Mouse (Mus musculus) brain, embryonic 14.5 days (tissue): Measurements from ENCODE around the gene Mpped2.

ENCODE experiments used
- CTCF ChIP-seq: fragments of 200-500 bp; IDR thresholded peaks from 2 replicates; pipeline ENCODE4 v1.5.1; 2012; ENCODE audit warnings: inconsistent platforms, mild to moderate bottlenecking, moderate library complexity, borderline replicate concordance; ENCODE audit not compliant: insufficient read depth, insufficient read length; ENCODE audit errors: extremely low read depth
- POLR2A ChIP-seq: fragments of 200-500 bp; IDR thresholded peaks from 2 replicates; pipeline ENCODE4 v1.6.1; 2012; ENCODE audit warnings: mild to moderate bottlenecking, inconsistent platforms, borderline replicate concordance; ENCODE audit not compliant: poor library complexity, insufficient read depth, insufficient read length, severe bottlenecking; ENCODE audit errors: extremely low read depth

GRCm38 (mm10) chr2:106835321-106835720 lies 142.3 kb downstream of the Mpped2 start:
- no peak for TF ChIP-seq POLR2A
- TF ChIP-seq CTCF, result no peak
